Mouse (Mus musculus): ENCODE measurements around the gene Nipal1. TPM values are rescaled to one million over a fixed set of nuclear protein-coding genes. Genes with fewer than 3 reads are reported as not detected.

Gene Nipal1
- polyA plus RNA-seq, 1 experiment from 2014 or later = 0.51 TPM

- 47% methylated on average over 8 of the region's 8 CpGs for WGBS
- Histone ChIP-seq H3K4me1 (peaks cover 19% of the 10 kb centered on the region), H3K36me3 (no peaks in the 10 kb centered on the region), H3K27me3 (ENCODE audit: low read depth, poor library complexity, severe bottlenecking) (no peaks in the 10 kb centered on the region), H3K9me3 (replicated peaks) (no peaks in the 10 kb centered on the region), H3K27ac (replicated peaks) (peak overlapping the region; percentile 81), H3K4me3 (no peak overlapping the region)
- peak; percentile 22 for DNase-seq (ENCODE audit: low spot score)
Measured at GRCm38 (mm10) chr5:72671017-72671699, 23.6 kb downstream of the Nipal1 start.

GRCm38 (mm10) chr5:72674994-72675542 is 27.5 kb downstream of the Nipal1 start:
- Histone ChIP-seq H3K36me3 (no peaks in the 10 kb centered on the region), H3K27me3 (ENCODE audit: low read depth, poor library complexity, severe bottlenecking) (no peaks in the 10 kb centered on the region), H3K4me3 (no peak overlapping the region), H3K4me1 (peaks cover 18% of the 10 kb centered on the region), H3K27ac (replicated peaks) (0 out of 2 replicates have a peak overlapping the region, but pooled peaks have one; percentile 28), H3K9me3 (replicated peaks) (no peaks in the 10 kb centered on the region)
- 86% methylated on average over 9 of the region's 9 CpGs for WGBS
- no peak for DNase-seq (ENCODE audit: low spot score)

- Histone ChIP-seq H3K4me3 (no peak overlapping the region), H3K9me3 (replicated peaks) (no peaks in the 10 kb centered on the region), H3K4me1 (no peaks in the 10 kb centered on the region), H3K27ac (replicated peaks) (no peak overlapping the region), H3K36me3 (no peaks in the 10 kb centered on the region), H3K27me3 (ENCODE audit: low read depth, poor library complexity, severe bottlenecking) (no peaks in the 10 kb centered on the region)
- DNase-seq (ENCODE audit: low spot score) = no peak
- WGBS = 94% methylated on average over 6 of the region's 6 CpGs
Measured at GRCm38 (mm10) chr5:72681451-72681850, 33.9 kb downstream of the Nipal1 start.

GRCm38 (mm10) chr5:72689556-72689955 is 42.0 kb downstream of the Nipal1 start:
- no peak for DNase-seq (ENCODE audit: low spot score)
- Histone ChIP-seq H3K4me3 (no peak overlapping the region), H3K36me3 (no peaks in the 10 kb centered on the region), H3K27me3 (ENCODE audit: low read depth, poor library complexity, severe bottlenecking) (no peaks in the 10 kb centered on the region), H3K9me3 (replicated peaks) (peaks cover 3% of the 10 kb centered on the region; the same call in 1 of the 2 replicates), H3K4me1 (no peaks in the 10 kb centered on the region), H3K27ac (replicated peaks) (no peak overlapping the region)
- 94% methylated on average over 7 of the region's 7 CpGs for WGBS

- Histone ChIP-seq H3K27ac (replicated peaks) (no peak overlapping the region), H3K9me3 (replicated peaks) (peaks cover 3% of the 10 kb centered on the region; the same call in 1 of the 2 replicates), H3K27me3 (ENCODE audit: low read depth, poor library complexity, severe bottlenecking) (no peaks in the 10 kb centered on the region), H3K4me1 (no peaks in the 10 kb centered on the region), H3K4me3 (no peak overlapping the region), H3K36me3 (no peaks in the 10 kb centered on the region)
- DNase-seq (ENCODE audit: low spot score) = no peak
- WGBS = 94% methylated on average over 5 of the region's 5 CpGs
Measured at GRCm38 (mm10) chr5:72690516-72690915, 42.9 kb downstream of the Nipal1 start.

- Histone ChIP-seq H3K36me3 (no peaks in the 10 kb centered on the region), H3K4me1 (peaks cover 17% of the 10 kb centered on the region), H3K4me3 (no peak overlapping the region), H3K9me3 (replicated peaks) (no peaks in the 10 kb centered on the region), H3K27me3 (ENCODE audit: low read depth, poor library complexity, severe bottlenecking) (no peaks in the 10 kb centered on the region), H3K27ac (replicated peaks) (no peak overlapping the region)
- DNase-seq (ENCODE audit: low spot score) = no peak
- WGBS = 87% methylated on average over 2 of the region's 2 CpGs
Measured at GRCm38 (mm10) chr5:72694684-72695083, 47.1 kb downstream of the Nipal1 start.

- H3K27me3 ChIP-seq (ENCODE audit: low read depth, poor library complexity, severe bottlenecking) = no peaks in the 10 kb centered on the region
- no peak overlapping the region for H3K27ac ChIP-seq (replicated peaks)
- no peak for DNase-seq (ENCODE audit: low spot score)
- H3K4me3 ChIP-seq = no peak overlapping the region
- no peaks in the 10 kb centered on the region for H3K9me3 ChIP-seq (replicated peaks)
- WGBS = 86% methylated on average over 13 of the region's 13 CpGs
- H3K36me3 ChIP-seq = no peaks in the 10 kb centered on the region
- peaks cover 17% of the 10 kb centered on the region for H3K4me1 ChIP-seq
Measured at GRCm38 (mm10) chr5:72696491-72696890, 48.9 kb downstream of the Nipal1 start.

GRCm38 (mm10) chr5:72698343-72698742 is 50.7 kb downstream of the Nipal1 start:
- no peak overlapping the region for H3K27ac ChIP-seq (replicated peaks)
- H3K4me3 ChIP-seq = no peak overlapping the region
- peaks cover 17% of the 10 kb centered on the region for H3K4me1 ChIP-seq
- H3K27me3 ChIP-seq (ENCODE audit: low read depth, poor library complexity, severe bottlenecking) = no peaks in the 10 kb centered on the region
- no peak for DNase-seq (ENCODE audit: low spot score)
- no peaks in the 10 kb centered on the region for H3K9me3 ChIP-seq (replicated peaks)
- H3K36me3 ChIP-seq = no peaks in the 10 kb centered on the region
- WGBS = 73% methylated on average over 3 of the region's 3 CpGs

- H3K27ac ChIP-seq (replicated peaks) = no peak overlapping the region
- 62% methylated on average over 7 of the region's 7 CpGs for WGBS
- no peak overlapping the region for H3K4me3 ChIP-seq
- no peak for DNase-seq (ENCODE audit: low spot score)
- peaks cover 17% of the 10 kb centered on the region for H3K4me1 ChIP-seq
- H3K36me3 ChIP-seq = no peaks in the 10 kb centered on the region
- no peaks in the 10 kb centered on the region for H3K27me3 ChIP-seq (ENCODE audit: low read depth, poor library complexity, severe bottlenecking)
- no peaks in the 10 kb centered on the region for H3K9me3 ChIP-seq (replicated peaks)
Measured at GRCm38 (mm10) chr5:72698818-72699499, 51.4 kb downstream of the Nipal1 start.

- H3K9me3 ChIP-seq (replicated peaks) = no peaks in the 10 kb centered on the region; the same call in 1 of the 2 replicates
- no peak for DNase-seq (ENCODE audit: low spot score)
- WGBS = 29% methylated on average over 2 of the region's 2 CpGs
Measured at GRCm38 (mm10) chr5:72699500-72699818, 51.9 kb downstream of the Nipal1 start.

GRCm38 (mm10) chr5:72702202-72702601 is 54.6 kb downstream of the Nipal1 start:
- H3K27ac ChIP-seq (replicated peaks) = no peak overlapping the region
- no peaks in the 10 kb centered on the region for H3K27me3 ChIP-seq (ENCODE audit: low read depth, poor library complexity, severe bottlenecking)
- DNase-seq (ENCODE audit: low spot score) = no peak

More at GRCm38 (mm10) chr5:72699500-72699818, 51.9 kb downstream of the Nipal1 start:
- Histone ChIP-seq H3K36me3 (no peaks in the 10 kb centered on the region), H3K4me3 (no peak overlapping the region), H3K4me1 (peaks cover 17% of the 10 kb centered on the region), H3K27ac (replicated peaks) (no peak overlapping the region), H3K27me3 (ENCODE audit: low read depth, poor library complexity, severe bottlenecking) (no peaks in the 10 kb centered on the region)

GRCm38 (mm10) chr5:72706095-72706494 is 58.5 kb downstream of the Nipal1 start:
- no peaks in the 10 kb centered on the region for H3K27me3 ChIP-seq (ENCODE audit: low read depth, poor library complexity, severe bottlenecking)
- H3K27ac ChIP-seq (replicated peaks) = no peak overlapping the region
- no peak overlapping the region for H3K4me3 ChIP-seq
- WGBS = 48% methylated on average over 10 of the region's 10 CpGs
- DNase-seq (ENCODE audit: low spot score) = no peak
- H3K9me3 ChIP-seq (replicated peaks) = peaks cover 6% of the 10 kb centered on the region; the same call in 1 of the 2 replicates
- H3K36me3 ChIP-seq = no peaks in the 10 kb centered on the region
- H3K4me1 ChIP-seq = 0 out of 2 replicates have a peak, but pooled peaks cover 6% of the 10 kb centered on the region

More at GRCm38 (mm10) chr5:72702202-72702601, 54.6 kb downstream of the Nipal1 start:
- Histone ChIP-seq H3K4me1 (peaks cover 23% of the 10 kb centered on the region), H3K9me3 (replicated peaks) (peaks cover 6% of the 10 kb centered on the region; the same call in 1 of the 2 replicates), H3K4me3 (no peak overlapping the region), H3K36me3 (no peaks in the 10 kb centered on the region)

GRCm38 (mm10) chr5:72706722-72707121 is 59.1 kb downstream of the Nipal1 start:
- Histone ChIP-seq H3K4me3 (no peak overlapping the region), H3K27ac (replicated peaks) (no peak overlapping the region)
- 58% methylated on average over 10 of the region's 10 CpGs for WGBS

More at GRCm38 (mm10) chr5:72706722-72707121, 59.1 kb downstream of the Nipal1 start:
- Histone ChIP-seq H3K27me3 (ENCODE audit: low read depth, poor library complexity, severe bottlenecking) (no peaks in the 10 kb centered on the region), H3K36me3 (no peaks in the 10 kb centered on the region), H3K9me3 (replicated peaks) (peaks cover 6% of the 10 kb centered on the region; the same call in 1 of the 2 replicates), H3K4me1 (0 out of 2 replicates have a peak, but pooled peaks cover 6% of the 10 kb centered on the region)
- no peak for DNase-seq (ENCODE audit: low spot score)

All from midbrain, embryonic 10.5 days (tissue).